Mouse (Mus musculus): ENCODE measurements around the gene Psmd2.

DNA sequence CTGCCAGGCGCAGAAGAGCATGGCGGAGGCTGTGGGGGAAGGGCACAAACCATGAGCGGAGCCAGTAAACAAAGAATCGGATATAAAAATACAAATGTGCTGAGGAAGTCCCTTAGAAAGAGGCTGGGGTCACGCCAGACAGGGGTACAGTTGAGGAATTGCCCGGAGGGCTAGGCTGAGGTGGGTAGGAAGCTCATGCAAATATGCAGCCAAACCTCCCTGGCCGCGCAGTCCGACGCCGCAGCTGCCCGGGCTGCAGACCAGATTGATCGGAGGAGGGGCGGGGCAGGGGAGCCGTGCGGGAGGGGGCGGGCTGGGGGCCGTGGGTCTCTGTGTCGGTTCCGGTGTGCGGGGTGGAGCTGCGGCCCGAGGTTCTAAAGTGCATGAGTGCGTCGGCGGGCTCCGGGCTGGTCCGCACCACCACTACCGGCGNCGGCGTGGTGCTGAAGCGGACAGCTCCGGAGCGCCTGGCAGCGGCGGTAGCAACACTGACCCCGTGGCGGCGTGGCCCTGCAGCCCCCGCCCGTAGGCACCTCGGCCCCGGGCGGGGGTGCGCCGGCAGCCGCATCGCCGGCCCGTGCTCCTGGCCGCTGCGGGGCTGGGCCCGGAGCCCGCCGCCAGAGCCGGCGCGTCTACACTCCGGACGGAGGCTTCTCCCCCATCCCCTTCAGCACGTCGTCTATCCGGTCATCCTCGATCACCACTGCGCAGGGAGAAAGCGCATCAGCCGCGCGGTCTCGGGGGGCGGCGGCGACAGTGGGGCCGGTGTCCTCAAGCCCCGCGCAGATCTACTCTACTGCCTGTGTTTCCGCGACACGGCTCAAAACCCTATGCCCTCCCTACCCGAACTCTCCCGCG is 31.7 kb upstream of the Psmd2 start:
- TF ChIP-seq CTCF (IDR thresholded peaks at IDR 0.05; ENCODE audit: low read depth) (no peak), EP300 (IDR thresholded peaks at IDR 0.05; ENCODE audit: low read depth) (no peak)

Data from heart, postnatal 0 days (tissue).